Mouse (Mus musculus): ENCODE data around the gene Slc5a5. TPM values are rescaled to one million over a fixed set of nuclear protein-coding genes. Genes with fewer than 3 reads are reported as not detected.
"Not testable (repeated sequence)": the region's sequence is repeated elsewhere in the genome, so short reads cannot be mapped to it uniquely, and the experiment has no call there.

Slc5a5 gene
- polyA plus RNA-seq, 1 experiment = 6.7 TPM

DNA sequence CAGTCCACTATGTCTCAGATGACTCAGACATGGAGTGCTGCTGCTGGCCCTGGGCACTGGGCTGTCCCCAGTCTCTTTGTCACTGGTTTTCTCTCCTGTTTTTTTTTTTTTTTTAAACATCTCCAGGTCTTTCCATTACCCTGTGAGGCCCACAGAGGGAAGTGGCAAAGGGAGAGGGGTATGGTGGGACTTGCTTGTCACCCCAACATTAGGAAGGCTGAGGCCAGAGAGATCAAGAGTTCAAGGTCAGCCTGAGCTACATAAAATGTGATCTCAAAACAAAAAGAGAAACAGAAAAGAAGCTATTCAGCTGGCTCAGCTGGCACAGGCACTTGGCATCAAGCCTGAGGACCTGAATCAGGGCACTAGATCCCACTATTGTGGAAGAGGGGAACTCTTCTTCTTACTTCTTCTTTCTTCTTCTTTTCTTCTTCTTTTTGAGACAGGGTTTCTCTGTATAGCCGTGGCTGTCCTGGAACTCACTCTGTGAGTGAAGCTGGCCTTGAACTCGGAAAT lies 8.4 kb upstream of the Slc5a5 start:
- H3K27ac ChIP-seq (ENCODE audit: insufficient read depth, low read length) = no peak overlapping the region
- no peak overlapping the region for H3K4me3 ChIP-seq (replicated peaks; ENCODE audit: insufficient read depth, low read depth, low read length)
- no peaks in the 10 kb centered on the region for H3K27me3 ChIP-seq (ENCODE audit: control insufficient read depth, insufficient read depth, low read length)
- WGBS = 73% methylated on average over 2 of the region's 2 CpGs
- TF ChIP-seq CTCF (IDR thresholded peaks at IDR 0.05; ENCODE audit: borderline replicate concordance, insufficient read depth, low read depth, low read length) (no peak), POLR2A (IDR thresholded peaks at IDR 0.05; ENCODE audit: borderline replicate concordance, insufficient read depth, low read length) (no peak)
- DNase-seq = no peak
- H3K4me1 ChIP-seq (ENCODE audit: control insufficient read depth, insufficient read depth, low read length) = 0 out of 2 replicates have a peak, but pooled peaks cover 3% of the 10 kb centered on the region

- no peaks in the 10 kb centered on the region for H3K27me3 ChIP-seq (ENCODE audit: control insufficient read depth, insufficient read depth, low read length)
- DNase-seq = no peak
- TF ChIP-seq CTCF (IDR thresholded peaks at IDR 0.05; ENCODE audit: borderline replicate concordance, insufficient read depth, low read depth, low read length) = no peak
- no peak for TF ChIP-seq POLR2A (IDR thresholded peaks at IDR 0.05; ENCODE audit: borderline replicate concordance, insufficient read depth, low read length)
- 0 out of 2 replicates have a peak, but pooled peaks cover 3% of the 10 kb centered on the region for H3K4me1 ChIP-seq (ENCODE audit: control insufficient read depth, insufficient read depth, low read length)
- no peak overlapping the region for H3K4me3 ChIP-seq (replicated peaks; ENCODE audit: insufficient read depth, low read depth, low read length)
- 75% methylated on average over 2 of the region's 2 CpGs for WGBS
- H3K27ac ChIP-seq (ENCODE audit: insufficient read depth, low read length) = no peak overlapping the region
Measured at GRCm38 (mm10) chr8:70899226-70899625, 6.7 kb upstream of the Slc5a5 start.

DNA sequence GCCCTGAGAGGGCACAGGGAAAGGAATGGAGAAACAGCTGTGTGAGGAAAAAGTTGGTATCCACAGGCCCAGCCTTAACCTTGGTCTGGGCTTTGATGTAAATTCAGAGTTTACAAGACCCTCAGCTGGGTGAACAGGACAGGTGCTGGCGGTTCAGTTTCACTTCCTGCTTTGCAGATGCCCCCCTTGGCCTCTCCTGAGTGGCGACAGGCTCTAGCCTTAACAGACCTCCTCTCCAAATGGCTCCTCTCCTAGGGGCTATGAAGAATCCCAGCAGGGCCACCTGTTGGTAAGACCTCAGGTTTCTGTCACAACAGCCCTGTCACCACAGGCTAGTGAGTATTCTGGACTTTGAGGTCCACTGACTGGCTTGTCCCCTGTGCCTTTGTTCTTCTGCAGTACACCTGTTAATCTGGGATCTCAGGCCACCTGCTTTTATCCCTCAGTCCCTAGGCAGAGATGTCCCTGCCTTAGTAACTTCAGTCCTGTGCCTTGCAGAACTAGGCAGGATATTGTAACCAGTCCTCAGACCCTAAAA lies 6.2 kb upstream of the Slc5a5 start:
- WGBS = 55% methylated on average over 2 of the region's 2 CpGs
- TF ChIP-seq POLR2A (IDR thresholded peaks at IDR 0.05; ENCODE audit: borderline replicate concordance, insufficient read depth, low read length) (no peak), CTCF (IDR thresholded peaks at IDR 0.05; ENCODE audit: borderline replicate concordance, insufficient read depth, low read depth, low read length) (no peak)
- 0 out of 2 replicates have a peak, but pooled peaks cover 3% of the 10 kb centered on the region for H3K4me1 ChIP-seq (ENCODE audit: control insufficient read depth, insufficient read depth, low read length)
- no peak overlapping the region for H3K27ac ChIP-seq (ENCODE audit: insufficient read depth, low read length)
- H3K4me3 ChIP-seq (replicated peaks; ENCODE audit: insufficient read depth, low read depth, low read length) = no peak overlapping the region
- DNase-seq = peak in 1 of 2 experiments; percentile 16
- H3K27me3 ChIP-seq (ENCODE audit: control insufficient read depth, insufficient read depth, low read length) = no peaks in the 10 kb centered on the region

GRCm38 (mm10) chr8:70897681-70898413 lies 5.3 kb upstream of the Slc5a5 start:
- TF ChIP-seq CTCF (IDR thresholded peaks at IDR 0.05; ENCODE audit: borderline replicate concordance, insufficient read depth, low read depth, low read length) (peak; percentile 95), POLR2A (IDR thresholded peaks at IDR 0.05; ENCODE audit: borderline replicate concordance, insufficient read depth, low read length) (no peak)

DNA sequence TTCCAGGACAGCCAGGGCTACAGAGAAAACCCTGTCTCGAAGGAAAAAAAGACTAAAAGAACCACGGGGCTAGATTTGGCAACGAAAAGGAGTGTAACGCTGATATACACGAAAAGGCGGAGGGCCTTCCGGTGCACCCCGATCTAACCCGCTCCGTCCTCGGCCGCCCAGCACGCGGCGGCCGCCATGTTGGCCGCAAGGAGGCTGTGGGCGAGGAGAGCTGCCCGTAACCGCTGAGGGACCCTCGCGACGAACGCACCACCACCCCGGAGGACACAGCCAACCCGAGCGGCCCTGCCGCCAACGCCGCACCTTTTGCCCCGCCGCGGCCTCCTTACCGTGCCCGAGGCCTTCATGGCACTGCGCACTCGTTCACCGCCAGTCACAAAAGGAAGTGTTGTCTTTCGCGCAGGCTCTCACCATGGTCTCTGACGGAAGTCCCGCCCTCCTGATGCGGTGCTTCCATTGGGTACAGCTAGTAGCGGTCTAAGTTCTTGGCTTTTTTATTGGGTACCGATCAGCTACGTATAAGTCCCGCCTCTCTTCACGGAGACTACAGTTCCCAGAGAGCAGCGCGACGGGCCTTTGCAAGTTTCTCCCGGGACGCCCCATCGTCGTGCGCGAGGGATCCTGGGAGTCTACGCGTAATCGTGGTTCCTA lies 4.6 kb upstream of the Slc5a5 start, which contains the start of gene Rpl18a:
TSS of gene Rpl18a (minus strand) at position 392 of the 660 bp plus-strand sequence.
- H3K4me1 ChIP-seq (ENCODE audit: control insufficient read depth, insufficient read depth, low read length) = 0 out of 2 replicates have a peak, but pooled peaks cover 3% of the 10 kb centered on the region
- peak within 1 kb of the TSS; percentile 55; the same call in 1 of the 2 replicates for H3K27ac ChIP-seq (ENCODE audit: insufficient read depth, low read length)
- H3K4me3 ChIP-seq (replicated peaks; ENCODE audit: insufficient read depth, low read depth, low read length) = peak within 1 kb of the TSS; percentile 79
- peak; percentile 93 for TF ChIP-seq POLR2A (IDR thresholded peaks at IDR 0.05; ENCODE audit: borderline replicate concordance, insufficient read depth, low read length)
- TF ChIP-seq CTCF (IDR thresholded peaks at IDR 0.05; ENCODE audit: borderline replicate concordance, insufficient read depth, low read depth, low read length) = no peak
- under 1% methylated on average over 60 of the region's 60 CpGs for WGBS
- DNase-seq = peak; percentile 95 to 99
- H3K27me3 ChIP-seq (ENCODE audit: control insufficient read depth, insufficient read depth, low read length) = no peaks in the 10 kb centered on the region

More at GRCm38 (mm10) chr8:70897681-70898413, 5.3 kb upstream of the Slc5a5 start:
- peak; percentile 85 to 92 for DNase-seq
- Histone ChIP-seq H3K4me3 (replicated peaks; ENCODE audit: insufficient read depth, low read depth, low read length) (peak overlapping the region; percentile 75), H3K27me3 (ENCODE audit: control insufficient read depth, insufficient read depth, low read length) (no peaks in the 10 kb centered on the region), H3K27ac (ENCODE audit: insufficient read depth, low read length) (no peak overlapping the region; the same call in 1 of the 2 replicates), H3K4me1 (ENCODE audit: control insufficient read depth, insufficient read depth, low read length) (0 out of 2 replicates have a peak, but pooled peaks cover 3% of the 10 kb centered on the region)
- under 1% methylated on average over 20 of the region's 20 CpGs for WGBS

- Histone ChIP-seq H3K4me1 (ENCODE audit: control insufficient read depth, insufficient read depth, low read length) (0 out of 2 replicates have a peak, but pooled peaks cover 3% of the 10 kb centered on the region), H3K27ac (ENCODE audit: insufficient read depth, low read length) (no peak overlapping the region), H3K27me3 (ENCODE audit: control insufficient read depth, insufficient read depth, low read length) (no peaks in the 10 kb centered on the region), H3K4me3 (replicated peaks; ENCODE audit: insufficient read depth, low read depth, low read length) (peak overlapping the region; percentile 79)
- WGBS = under 1% methylated on average over 25 of the region's 25 CpGs
- TF ChIP-seq POLR2A (IDR thresholded peaks at IDR 0.05; ENCODE audit: borderline replicate concordance, insufficient read depth, low read length) (no peak), CTCF (IDR thresholded peaks at IDR 0.05; ENCODE audit: borderline replicate concordance, insufficient read depth, low read depth, low read length) (no peak)
- DNase-seq = peak in 1 of 2 experiments; percentile 23
Measured at GRCm38 (mm10) chr8:70896316-70897020, 3.9 kb upstream of the Slc5a5 start.

- H3K4me1 ChIP-seq (ENCODE audit: control insufficient read depth, insufficient read depth, low read length); H3K27me3 ChIP-seq (ENCODE audit: control insufficient read depth, insufficient read depth, low read length); H3K4me3 ChIP-seq (replicated peaks; ENCODE audit: insufficient read depth, low read depth, low read length); H3K27ac ChIP-seq (ENCODE audit: insufficient read depth, low read length): not testable (repeated sequence)
- WGBS = 20% methylated on average over 24 of the region's 24 CpGs
- DNase-seq = peak in 1 of 2 experiments; percentile 20
Measured at GRCm38 (mm10) chr8:70895571-70896259, 3.2 kb upstream of the Slc5a5 start.
